ENCODE assay signal across 9 mouse cellular contexts in genomic region chr10:23797606-23798005, GRCm38 (mm10). TPM values are rescaled to one million over a fixed set of nuclear protein-coding genes. Genes with fewer than 3 reads are reported as not detected.
A peak's percentile ranks its signal among the peaks of the same experiment; 100 is the strongest.
DNase-seq lines count a peak whose midpoint lies in the region; ATAC-seq and TF ChIP-seq lines count a peak whose summit lies in the region.
"Had no signal": no experiment of that assay in that cellular context is flagged by ENCODE, and none has a peak within 500 bp of the region (broad histone marks: within the 10 kb centered on the region; RNA-seq: fewer than 3 reads in every experiment).

No protein-coding gene starts in this region.

- 25% methylated on average over 3 of the region's 3 CpGs for WGBS in heart, embryonic 15.5 days
- 12% methylated on average over 3 of the region's 3 CpGs for WGBS in embryonic facial prominence, embryonic 12.5 days
- 20% methylated on average over 3 of the region's 3 CpGs for WGBS in intestine, embryonic 16.5 days
- 5% methylated on average over 3 of the region's 3 CpGs for WGBS in midbrain, postnatal 0 days

- peaks cover 9% of the 10 kb centered on the region; the same call in 1 of the 2 replicates for H3K36me3 ChIP-seq in heart, embryonic 15.5 days
- H3K36me3 ChIP-seq in embryonic facial prominence, embryonic 12.5 days: peaks cover 21% of the 10 kb centered on the region
- H3K36me3 ChIP-seq in intestine, embryonic 16.5 days (ENCODE audit: control insufficient read depth, insufficient read depth, low read length): no peaks in the 10 kb centered on the region
- H3K36me3 ChIP-seq in midbrain, postnatal 0 days (ENCODE audit: insufficient read depth, low read length): peaks cover 7% of the 10 kb centered on the region; the same call in 1 of the 2 replicates

- no peaks in the 10 kb centered on the region for H3K27me3 ChIP-seq in heart, embryonic 15.5 days
- no peaks in the 10 kb centered on the region for H3K27me3 ChIP-seq in embryonic facial prominence, embryonic 12.5 days
- H3K27me3 ChIP-seq in intestine, embryonic 16.5 days (replicated peaks; ENCODE audit: control insufficient read depth, insufficient read depth, low read length): no peaks in the 10 kb centered on the region
- H3K27me3 ChIP-seq in midbrain, postnatal 0 days (ENCODE audit: insufficient read depth, low read length): no peaks in the 10 kb centered on the region

- 0 out of 2 replicates have a peak, but pooled peaks cover 6% of the 10 kb centered on the region for H3K4me1 ChIP-seq in heart, embryonic 15.5 days (replicated peaks)
- peaks cover 5% of the 10 kb centered on the region for H3K4me1 ChIP-seq in embryonic facial prominence, embryonic 12.5 days
- peaks cover 10% of the 10 kb centered on the region for H3K4me1 ChIP-seq in intestine, embryonic 16.5 days (ENCODE audit: control insufficient read depth, insufficient read depth, low read length)
- peaks cover 3% of the 10 kb centered on the region; the same call in 1 of the 2 replicates for H3K4me1 ChIP-seq in midbrain, postnatal 0 days (ENCODE audit: insufficient read depth, low read length)

- H3K27ac ChIP-seq in heart, embryonic 15.5 days: no peak overlapping the region
- no peak overlapping the region for H3K27ac ChIP-seq in embryonic facial prominence, embryonic 12.5 days
- H3K27ac ChIP-seq in intestine, embryonic 16.5 days (ENCODE audit: low read length): no peak overlapping the region
- no peak overlapping the region for H3K27ac ChIP-seq in midbrain, postnatal 0 days (ENCODE audit: low read depth, low read length)

- TF ChIP-seq CTCF in midbrain, postnatal 0 days (IDR thresholded peaks at IDR 0.05): no peak

- 0 out of 2 replicates have a peak overlapping the region, but pooled peaks have one; percentile 21 for H3K9ac ChIP-seq in heart, embryonic 15.5 days
- peak overlapping the region; percentile 75 for H3K9ac ChIP-seq in embryonic facial prominence, embryonic 12.5 days
- H3K9ac ChIP-seq in intestine, embryonic 16.5 days (ENCODE audit: low read depth, low read length): no peak overlapping the region
- H3K9ac ChIP-seq in midbrain, postnatal 0 days (replicated peaks; ENCODE audit: low read length, poor library complexity, severe bottlenecking): no peak overlapping the region; the same call in 1 of the 2 replicates

- intact Hi-C loops in heart, postnatal 36 days (cut with DNase I): no loop called here

- H3K4me2 ChIP-seq in heart, embryonic 15.5 days: peak overlapping the region; percentile 76
- peak overlapping the region; percentile 59 for H3K4me2 ChIP-seq in embryonic facial prominence, embryonic 12.5 days (replicated peaks)
- peak overlapping the region; percentile 66 for H3K4me2 ChIP-seq in intestine, embryonic 16.5 days (ENCODE audit: low read depth, low read length)
- peak overlapping the region; percentile 70 for H3K4me2 ChIP-seq in midbrain, postnatal 0 days (ENCODE audit: low read depth, low read length, poor library complexity, severe bottlenecking)

- H3K9me3 ChIP-seq in heart, embryonic 15.5 days (replicated peaks): no peaks in the 10 kb centered on the region
- no peaks in the 10 kb centered on the region for H3K9me3 ChIP-seq in embryonic facial prominence, embryonic 12.5 days
- no peaks in the 10 kb centered on the region for H3K9me3 ChIP-seq in intestine, embryonic 16.5 days (ENCODE audit: control insufficient read depth, low read length)
- H3K9me3 ChIP-seq in midbrain, postnatal 0 days (ENCODE audit: low read length): no peaks in the 10 kb centered on the region

- no peak for DNase-seq in heart, postnatal 36 days
- DNase-seq in midbrain, postnatal 0 days (ENCODE audit: low spot score): no peak
- no peak for DNase-seq in thymus, postnatal 14 days
- DNase-seq in urinary bladder, postnatal 10 days (ENCODE audit: low spot score): no peak

- H3K4me3 ChIP-seq in heart, embryonic 15.5 days: peak overlapping the region; percentile 79
- H3K4me3 ChIP-seq in embryonic facial prominence, embryonic 12.5 days: peak overlapping the region; percentile 55
- H3K4me3 ChIP-seq in intestine, embryonic 16.5 days (ENCODE audit: low read length): peak overlapping the region; percentile 83; the same call in 1 of the 2 replicates
- peak overlapping the region; percentile 67 for H3K4me3 ChIP-seq in midbrain, postnatal 0 days (ENCODE audit: low read depth, low read length)

- ATAC-seq in heart, embryonic 15.5 days (replicated peaks; ENCODE audit: insufficient number of reproducible peaks, insufficient read depth, low FRiP score, low read depth): no peak
- ATAC-seq in embryonic facial prominence, embryonic 12.5 days (ENCODE audit: insufficient number of reproducible peaks, insufficient read depth, low FRiP score, low TSS enrichment): no peak
- ATAC-seq in intestine, embryonic 16.5 days: no peak; the same call in 1 of the 2 replicates
- ATAC-seq in midbrain, postnatal 0 days (ENCODE audit: low FRiP score): no peak
- ATAC-seq in CD4-positive, CD25-positive, alpha-beta regulatory T cell, adult 4 months: no peak

RNA-seq across cellular contexts. Expression of gene Slc18b1, which starts 0.8 kb away (rescaled TPM):
- 8.0 and 8.9 TPM in 2 replicates for polyA plus RNA-seq in heart, embryonic 15.5 days (2015; fragmentation: Nextera tagmentation; extraction: Ambion mirVana)
- 1 to 10 TPM; 6.3 to 8.0 TPM for total RNA-seq in heart, postnatal 36 days (2021)
- 22.4 and 24.2 TPM in 2 replicates for polyA plus RNA-seq in embryonic facial prominence, embryonic 12.5 days (2016; fragmentation: Nextera tagmentation; extraction: Ambion mirVana)
- polyA plus RNA-seq in intestine, embryonic 16.5 days (2015; fragmentation: Nextera tagmentation; extraction: Ambion mirVana): 21.2 and 21.4 TPM in 2 replicates
- total RNA-seq in midbrain, postnatal 0 days (2014; rRNA removed): 12.7 and 13.7 TPM in 2 replicates
- polyA plus RNA-seq in midbrain, postnatal 0 days (2015; fragmentation: Nextera tagmentation; extraction: Ambion mirVana): 12.4 TPM in 2 replicates
- not detected for polyA plus RNA-seq in CD4-positive, CD25-positive, alpha-beta regulatory T cell, adult 4 months (2017; shearing (Covaris generic))

RNA-seq across cellular contexts. Expression of gene Rps12, which starts 10.5 kb away (rescaled TPM):
- polyA plus RNA-seq in heart, embryonic 15.5 days (2015; fragmentation: Nextera tagmentation; extraction: Ambion mirVana): 89.3 and 90.3 TPM in 2 replicates
- total RNA-seq in heart, postnatal 36 days (2021): 100 to 1,000 TPM; 199 to 263 TPM
- polyA plus RNA-seq in embryonic facial prominence, embryonic 12.5 days (2016; fragmentation: Nextera tagmentation; extraction: Ambion mirVana): 154 and 172 TPM in 2 replicates
- polyA plus RNA-seq in intestine, embryonic 16.5 days (2015; fragmentation: Nextera tagmentation; extraction: Ambion mirVana): 161 and 175 TPM in 2 replicates
- total RNA-seq in midbrain, postnatal 0 days (2014; rRNA removed): 1,859 and 2,007 TPM in 2 replicates
- 108 and 142 TPM in 2 replicates for polyA plus RNA-seq in midbrain, postnatal 0 days (2015; fragmentation: Nextera tagmentation; extraction: Ambion mirVana)
- polyA plus RNA-seq in CD4-positive, CD25-positive, alpha-beta regulatory T cell, adult 4 months (2017; shearing (Covaris generic)): 100 to 1,000 TPM; 121 to 593 TPM

RNA-seq across cellular contexts. Expression of gene Vnn3, which starts 53.7 kb away (rescaled TPM):
- 0.15 and 0.22 TPM in 2 replicates for polyA plus RNA-seq in heart, embryonic 15.5 days (2015; fragmentation: Nextera tagmentation; extraction: Ambion mirVana)
- under 1 TPM in 1 of 2 experiments, not detected in 1; 0.28 TPM for total RNA-seq in heart, postnatal 36 days (2021)
- polyA plus RNA-seq in embryonic facial prominence, embryonic 12.5 days (2016; fragmentation: Nextera tagmentation; extraction: Ambion mirVana): not detected in 2 replicates
- polyA plus RNA-seq in intestine, embryonic 16.5 days (2015; fragmentation: Nextera tagmentation; extraction: Ambion mirVana): 0.21 and 0.31 TPM in 2 replicates
- not detected in 2 replicates for total RNA-seq in midbrain, postnatal 0 days (2014; rRNA removed)
- 0.09 TPM in 1 of 2 replicates, not detected in the other for polyA plus RNA-seq in midbrain, postnatal 0 days (2015; fragmentation: Nextera tagmentation; extraction: Ambion mirVana)
- under 1 TPM in 1 of 2 experiments, not detected in 1; 0.17 TPM for polyA plus RNA-seq in CD4-positive, CD25-positive, alpha-beta regulatory T cell, adult 4 months (2017; shearing (Covaris generic))
- total RNA-seq: left cerebral cortex, adult 18-20 months had no signal

Comparison
In these comparisons a context has a peak if more than half of its experiments do, and no peak if none do; other contexts are left out.
1. H3K9ac ChIP-seq: peak in heart, embryonic 15.5 days (single experiment) and embryonic facial prominence, embryonic 12.5 days (single experiment); none in intestine, embryonic 16.5 days (single experiment) and midbrain, postnatal 0 days (single experiment).
2. Peak in every context shown above with its lines, with median percentiles within 50 percentile points of each other: H3K4me2 ChIP-seq and H3K4me3 ChIP-seq.